Mouse (Mus musculus): Measurements from ENCODE around the gene Stk19. TPM values are rescaled to one million over a fixed set of nuclear protein-coding genes. Genes with fewer than 3 reads are reported as not detected.
"Not testable (repeated sequence)": the region's sequence is repeated elsewhere in the genome, so short reads cannot be mapped to it uniquely, and the experiment has no call there.

The Stk19 gene
- polyA plus RNA-seq, 1 experiment: 6.3 TPM

GRCm38 (mm10) chr17:34799531-34799925, 37.2 kb downstream of the Stk19 start:
- TF ChIP-seq TAL1 (IDR thresholded peaks at IDR 0.05; ENCODE audit: low read length) (no peak), GATA1 (IDR thresholded peaks at IDR 0.05; ENCODE audit: low read length) (no peak)
- no peaks in the 10 kb centered on the region for H3K27me3 ChIP-seq (ENCODE audit: control insufficient read depth)

GRCm38 (mm10) chr17:34798866-34799530, 37.7 kb downstream of the Stk19 start:
- TF ChIP-seq GATA1 (IDR thresholded peaks at IDR 0.05; ENCODE audit: low read length): no peak
- TF ChIP-seq TAL1 (IDR thresholded peaks at IDR 0.05; ENCODE audit: low read length): no peak
- Histone ChIP-seq H3K4me3 (replicated peaks) (no peak overlapping the region), H3K27me3 (ENCODE audit: control insufficient read depth) (no peaks in the 10 kb centered on the region), H3K36me3 (ENCODE audit: control insufficient read depth) (no peaks in the 10 kb centered on the region), H3K4me1 (ENCODE audit: control insufficient read depth) (no peaks in the 10 kb centered on the region), H3K9me3 (ENCODE audit: control insufficient read depth, low read length) (peaks cover 7% of the 10 kb centered on the region)

More at GRCm38 (mm10) chr17:34799531-34799925, 37.2 kb downstream of the Stk19 start:
- H3K4me1 ChIP-seq (ENCODE audit: control insufficient read depth): no peaks in the 10 kb centered on the region
- H3K9me3 ChIP-seq (ENCODE audit: control insufficient read depth, low read length): peaks cover 9% of the 10 kb centered on the region
- H3K4me3 ChIP-seq (replicated peaks): no peak overlapping the region
- no peaks in the 10 kb centered on the region for H3K36me3 ChIP-seq (ENCODE audit: control insufficient read depth)

- H3K27me3 ChIP-seq (ENCODE audit: control insufficient read depth); H3K36me3 ChIP-seq (ENCODE audit: control insufficient read depth); H3K4me1 ChIP-seq (ENCODE audit: control insufficient read depth); H3K4me3 ChIP-seq (replicated peaks): not testable (repeated sequence)
- peaks cover 11% of the 10 kb centered on the region for H3K9me3 ChIP-seq (ENCODE audit: control insufficient read depth, low read length)
These were observed 38.7 kb downstream of the Stk19 start for GRCm38 (mm10) chr17:34798071-34798470.

- not testable (repeated sequence) for H3K4me3 ChIP-seq (replicated peaks); H3K36me3 ChIP-seq (ENCODE audit: control insufficient read depth); H3K27me3 ChIP-seq (ENCODE audit: control insufficient read depth); H3K4me1 ChIP-seq (ENCODE audit: control insufficient read depth)
- peaks cover 11% of the 10 kb centered on the region for H3K9me3 ChIP-seq (ENCODE audit: control insufficient read depth, low read length)
These were observed 39.3 kb downstream of the Stk19 start for GRCm38 (mm10) chr17:34797211-34797995.

- Histone ChIP-seq H3K36me3 (ENCODE audit: control insufficient read depth) (no peaks in the 10 kb centered on the region), H3K4me1 (ENCODE audit: control insufficient read depth) (no peaks in the 10 kb centered on the region)
These were observed 40.2 kb downstream of the Stk19 start for GRCm38 (mm10) chr17:34796311-34797140.

GRCm38 (mm10) chr17:34795633-34796032, 41.1 kb downstream of the Stk19 start:
- peaks cover 8% of the 10 kb centered on the region for H3K9me3 ChIP-seq (ENCODE audit: control insufficient read depth, low read length)
- H3K4me3 ChIP-seq (replicated peaks): no peak overlapping the region
- H3K4me1 ChIP-seq (ENCODE audit: control insufficient read depth): no peaks in the 10 kb centered on the region
- no peaks in the 10 kb centered on the region for H3K27me3 ChIP-seq (ENCODE audit: control insufficient read depth)
- TF ChIP-seq GATA1 (IDR thresholded peaks at IDR 0.05; ENCODE audit: low read length) (no peak), TAL1 (IDR thresholded peaks at IDR 0.05; ENCODE audit: low read length) (no peak)
- H3K36me3 ChIP-seq (ENCODE audit: control insufficient read depth): no peaks in the 10 kb centered on the region

More at GRCm38 (mm10) chr17:34796311-34797140, 40.2 kb downstream of the Stk19 start:
- Histone ChIP-seq H3K27me3 (ENCODE audit: control insufficient read depth) (no peaks in the 10 kb centered on the region), H3K9me3 (ENCODE audit: control insufficient read depth, low read length) (peaks cover 9% of the 10 kb centered on the region), H3K4me3 (replicated peaks) (no peak overlapping the region)
- TF ChIP-seq GATA1 (IDR thresholded peaks at IDR 0.05; ENCODE audit: low read length): no peak
- no peak for TF ChIP-seq TAL1 (IDR thresholded peaks at IDR 0.05; ENCODE audit: low read length)

- TF ChIP-seq GATA1 (IDR thresholded peaks at IDR 0.05; ENCODE audit: low read length) (no peak), TAL1 (IDR thresholded peaks at IDR 0.05; ENCODE audit: low read length) (no peak)
- no peaks in the 10 kb centered on the region for H3K27me3 ChIP-seq (ENCODE audit: control insufficient read depth)
- peaks cover 8% of the 10 kb centered on the region for H3K9me3 ChIP-seq (ENCODE audit: control insufficient read depth, low read length)
- H3K36me3 ChIP-seq (ENCODE audit: control insufficient read depth): no peaks in the 10 kb centered on the region
- no peaks in the 10 kb centered on the region for H3K4me1 ChIP-seq (ENCODE audit: control insufficient read depth)
- H3K4me3 ChIP-seq (replicated peaks): no peak overlapping the region
These were observed 41.7 kb downstream of the Stk19 start for GRCm38 (mm10) chr17:34795016-34795415.

GRCm38 (mm10) chr17:34777680-34778325, 58.9 kb downstream of the Stk19 start:
- Histone ChIP-seq H3K4me3 (replicated peaks) (no peak overlapping the region), H3K4me1 (ENCODE audit: control insufficient read depth) (no peaks in the 10 kb centered on the region), H3K9me3 (ENCODE audit: control insufficient read depth, low read length) (peaks cover 16% of the 10 kb centered on the region), H3K27me3 (ENCODE audit: control insufficient read depth) (no peaks in the 10 kb centered on the region), H3K36me3 (ENCODE audit: control insufficient read depth) (no peaks in the 10 kb centered on the region)
- no peak for TF ChIP-seq TAL1 (IDR thresholded peaks at IDR 0.05; ENCODE audit: low read length)
- no peak for TF ChIP-seq GATA1 (IDR thresholded peaks at IDR 0.05; ENCODE audit: low read length)

Other genes starting within 250 kb of the Stk19 start
- gene Gpsm3, start 247.1 kb downstream of the Stk19 start, polyA plus RNA-seq (2012): 1.2 and 1.3 TPM in 2 replicates
- gene Pbx2, start 245.7 kb downstream of the Stk19 start, polyA plus RNA-seq (2012): 11.4 and 11.5 TPM in 2 replicates
- gene Ager, start 239.1 kb downstream of the Stk19 start, polyA plus RNA-seq (2012): 0.33 and 0.46 TPM in 2 replicates
- gene Rnf5, start 233.3 kb downstream of the Stk19 start, polyA plus RNA-seq (2012): 16.2 and 16.8 TPM in 2 replicates
- 16.1 and 18.7 TPM in 2 replicates for gene Agpat1, start 232.7 kb downstream of the Stk19 start, polyA plus RNA-seq (2012)
- gene Egfl8, start 221.0 kb downstream of the Stk19 start, polyA plus RNA-seq (2012): 0.03 and 0.05 TPM in 2 replicates
- gene Ppt2, start 208.4 kb downstream of the Stk19 start, polyA plus RNA-seq (2012): 1.4 and 1.7 TPM in 2 replicates
- not detected in 2 replicates for gene Prrt1, start 207.4 kb downstream of the Stk19 start, polyA plus RNA-seq (2012)
- gene Fkbpl, start 192.2 kb downstream of the Stk19 start, polyA plus RNA-seq (2012): 0.48 and 0.56 TPM in 2 replicates
- 7.7 and 7.8 TPM in 2 replicates for gene Atf6b, start 189.8 kb downstream of the Stk19 start, polyA plus RNA-seq (2012)
- gene Tnxb, start 166.4 kb downstream of the Stk19 start, polyA plus RNA-seq (2012): under 0.01 TPM in 1 of 2 replicates, not detected in the other
- gene C4b, start 93.1 kb downstream of the Stk19 start, polyA plus RNA-seq (2012): 0.05 TPM in 1 of 2 replicates, not detected in the other
- not detected in 2 replicates for gene Cyp21a1, start 32.4 kb downstream of the Stk19 start, polyA plus RNA-seq (2012)
- gene Dxo, start 74 bp upstream of the Stk19 start, polyA plus RNA-seq (2012): 15.3 and 22.0 TPM in 2 replicates
- 6.7 and 8.9 TPM in 2 replicates for gene Skiv2l, start 13.3 kb upstream of the Stk19 start, polyA plus RNA-seq (2012)
- gene Nelfe, start 13.4 kb upstream of the Stk19 start, polyA plus RNA-seq (2012): 30.9 and 32.9 TPM in 2 replicates
- 0.11 TPM in 1 of 2 replicates, not detected in the other for gene Cfb, start 25.6 kb upstream of the Stk19 start, polyA plus RNA-seq (2012)
- gene Zbtb12, start 42.5 kb upstream of the Stk19 start, polyA plus RNA-seq (2012): 0.24 and 0.25 TPM in 2 replicates
- not detected in 2 replicates for gene Gm20547, start 45.1 kb upstream of the Stk19 start, polyA plus RNA-seq (2012)
- 0.13 and 0.17 TPM in 2 replicates for gene C2, start 61.3 kb upstream of the Stk19 start, polyA plus RNA-seq (2012)
- 6.2 and 6.4 TPM in 2 replicates for gene Ehmt2, start 61.5 kb upstream of the Stk19 start, polyA plus RNA-seq (2012)
- not detected in 2 replicates for gene Slc44a4, start 77.5 kb upstream of the Stk19 start, polyA plus RNA-seq (2012)
- gene Neu1, start 94.3 kb upstream of the Stk19 start, polyA plus RNA-seq (2012): 0.31 and 0.38 TPM in 2 replicates
- 408 and 454 TPM in 2 replicates for gene Hspa1b, start 122.3 kb upstream of the Stk19 start, polyA plus RNA-seq (2012)
- gene Gm20481, start 133.0 kb upstream of the Stk19 start, polyA plus RNA-seq (2012): not detected in 2 replicates
- 195 and 214 TPM in 2 replicates for gene Hspa1a, start 135.2 kb upstream of the Stk19 start, polyA plus RNA-seq (2012)
- 0.04 TPM in 1 of 2 replicates, not detected in the other for gene Hspa1l, start 135.8 kb upstream of the Stk19 start, polyA plus RNA-seq (2012)
- gene Lsm2, start 144.9 kb upstream of the Stk19 start, polyA plus RNA-seq (2012): 15.9 and 21.4 TPM in 2 replicates
- gene Vars, start 164.0 kb upstream of the Stk19 start, polyA plus RNA-seq (2012): 41.7 and 44.9 TPM in 2 replicates
- gene Vwa7, start 179.6 kb upstream of the Stk19 start, polyA plus RNA-seq (2012): 0.01 TPM in 2 replicates
- 0.87 and 0.97 TPM in 2 replicates for gene Sapcd1, start 191.1 kb upstream of the Stk19 start, polyA plus RNA-seq (2012)
- gene Msh5, start 209.8 kb upstream of the Stk19 start, polyA plus RNA-seq (2012): 0.90 and 1.3 TPM in 2 replicates
- 5.1 and 6.0 TPM in 2 replicates for gene Clic1, start 213.0 kb upstream of the Stk19 start, polyA plus RNA-seq (2012)
- 0.78 and 0.92 TPM in 2 replicates for gene Ddah2, start 222.1 kb upstream of the Stk19 start, polyA plus RNA-seq (2012)
- not detected in 2 replicates for gene Ly6g6c, start 228.4 kb upstream of the Stk19 start, polyA plus RNA-seq (2012)
- 0.05 TPM in 1 of 2 replicates, not detected in the other for gene Mpig6b, start 229.2 kb upstream of the Stk19 start, polyA plus RNA-seq (2012)
- gene Ly6g6e, start 240.0 kb upstream of the Stk19 start, polyA plus RNA-seq (2012): not detected in 2 replicates
- gene Ly6g6d, start 241.1 kb upstream of the Stk19 start, polyA plus RNA-seq (2012): not detected in 2 replicates
- gene Ly6g6f, start 248.7 kb upstream of the Stk19 start, polyA plus RNA-seq (2012): 0.07 and 0.08 TPM in 2 replicates

All from erythroblast, embryonic 14.5 days (primary cell).